Mouse (Mus musculus) intestine, embryonic 16.5 days (tissue): ENCODE measurements around the gene Mllt11. TPM values are rescaled to one million over a fixed set of nuclear protein-coding genes. Genes with fewer than 3 reads are reported as not detected.
A peak's percentile ranks its signal among the peaks of the same experiment; 100 is the strongest.

ENCODE experiments used
- ATAC-seq: fragments of 200-750 bp; cut with Nextera tagmentation; 2 replicates; pipeline ENCODE4 v1.8.0; 2017; ENCODE audit warnings: moderate TSS enrichment, moderate library complexity
- H3K27ac ChIP-seq: fragments of 300-500 bp; sonication (generic); 2 replicates; pipeline ENCODE4 v1.5.1; 2014; ENCODE audit warnings: mild to moderate bottlenecking, low read length
- H3K27me3 ChIP-seq: fragments of 300-500 bp; sonication (generic); replicated peaks from 2 replicates; pipeline ENCODE4 v1.6.1; 2014; ENCODE audit warnings: low read length, control low read depth, mixed read lengths; ENCODE audit not compliant: control insufficient read depth, insufficient read depth
- H3K36me3 ChIP-seq: fragments of 300-500 bp; sonication (generic); 2 replicates; pipeline ENCODE4 v1.6.1; 2014; ENCODE audit warnings: low read length, control low read depth; ENCODE audit not compliant: control insufficient read depth, insufficient read depth
- H3K4me1 ChIP-seq: fragments of 300-500 bp; sonication (generic); 2 replicates; pipeline ENCODE4 v1.6.1; 2014; ENCODE audit warnings: low read length, control low read depth, mixed read lengths; ENCODE audit not compliant: control insufficient read depth, insufficient read depth
- H3K4me2 ChIP-seq: fragments of 300-500 bp; sonication (generic); 2 replicates; pipeline ENCODE4 v1.6.1; 2014; ENCODE audit warnings: low read depth, low read length, control low read depth
- H3K4me3 ChIP-seq: fragments of 300-500 bp; sonication (generic); 2 replicates; pipeline ENCODE4 v1.5.1; 2014; ENCODE audit warnings: mild to moderate bottlenecking, low read length
- H3K9ac ChIP-seq: fragments of 300-500 bp; sonication (generic); 2 replicates; pipeline ENCODE4 v1.6.1; 2014; ENCODE audit warnings: low read depth, low read length
- H3K9me3 ChIP-seq: fragments of 300-500 bp; sonication (generic); 2 replicates; pipeline ENCODE4 v1.6.1; 2016; ENCODE audit warnings: low read length, control low read depth; ENCODE audit not compliant: control insufficient read depth
- WGBS: fragments of 180-500 bp; shearing (Covaris S2); extraction: QIAGEN DNeasy Blood & Tissue Kit; methylation state at CpG from one replicate; pipeline ENCODE4 v1.1.7; 2014; 5-methylcytosine and 5-hydroxymethylcytosine counted together
- polyA plus RNA-seq: library from polyadenylated mRNA; unstranded; fragments of >200 nt; fragmentation: Nextera tagmentation; extraction: Ambion mirVana; gene quantifications from 2 replicates; pipeline ENCODE4 v1.2.1, GENCODE M21; 2015

Gene Mllt11
- polyA plus RNA-seq, 1 experiment from 2014 or later: 15.0 TPM

GRCm38 (mm10) chr3:95250361-95250760 is 18.4 kb upstream of the Mllt11 start:
- no peak overlapping the region for H3K27ac ChIP-seq
- ATAC-seq: no peak
- H3K4me1 ChIP-seq: peaks cover 4% of the 10 kb centered on the region; the same call in 1 of the 2 replicates
- H3K36me3 ChIP-seq: no peaks in the 10 kb centered on the region; the same call in 1 of the 2 replicates
- no peaks in the 10 kb centered on the region for H3K27me3 ChIP-seq
- no peak overlapping the region for H3K9ac ChIP-seq
- H3K4me2 ChIP-seq: no peak overlapping the region
- WGBS: 80% methylated on average over 5 of the region's 5 CpGs
- no peaks in the 10 kb centered on the region for H3K9me3 ChIP-seq
- no peak overlapping the region for H3K4me3 ChIP-seq

- H3K4me2 ChIP-seq: no peak overlapping the region
- WGBS: 63% methylated on average over 1 of the region's 1 CpGs
- H3K9ac ChIP-seq: no peak overlapping the region
- no peaks in the 10 kb centered on the region for H3K36me3 ChIP-seq
- H3K9me3 ChIP-seq: no peaks in the 10 kb centered on the region
- H3K4me1 ChIP-seq: peaks cover 4% of the 10 kb centered on the region; the same call in 1 of the 2 replicates
- no peak overlapping the region for H3K4me3 ChIP-seq
- no peak overlapping the region for H3K27ac ChIP-seq
- H3K27me3 ChIP-seq: no peaks in the 10 kb centered on the region
- no peak for ATAC-seq
Measured at GRCm38 (mm10) chr3:95247660-95248336, 15.8 kb upstream of the Mllt11 start.

GRCm38 (mm10) chr3:95246465-95247231 is 14.7 kb upstream of the Mllt11 start:
- H3K27ac ChIP-seq: no peak overlapping the region
- H3K36me3 ChIP-seq: no peaks in the 10 kb centered on the region
- H3K9ac ChIP-seq: no peak overlapping the region
- 81% methylated on average over 5 of the region's 5 CpGs for WGBS
- H3K4me1 ChIP-seq: peaks cover 4% of the 10 kb centered on the region; the same call in 1 of the 2 replicates
- H3K4me3 ChIP-seq: no peak overlapping the region
- no peak overlapping the region for H3K4me2 ChIP-seq
- H3K27me3 ChIP-seq: no peaks in the 10 kb centered on the region
- no peak for ATAC-seq
- no peaks in the 10 kb centered on the region for H3K9me3 ChIP-seq

GRCm38 (mm10) chr3:95243086-95243485 is 11.1 kb upstream of the Mllt11 start:
- peaks cover 4% of the 10 kb centered on the region; the same call in 1 of the 2 replicates for H3K36me3 ChIP-seq
- no peak for ATAC-seq
- no peaks in the 10 kb centered on the region for H3K4me1 ChIP-seq
- WGBS: 74% methylated on average over 2 of the region's 2 CpGs
- no peak overlapping the region for H3K27ac ChIP-seq
- no peak overlapping the region for H3K4me2 ChIP-seq
- H3K27me3 ChIP-seq: no peaks in the 10 kb centered on the region
- no peak overlapping the region for H3K4me3 ChIP-seq
- no peak overlapping the region for H3K9ac ChIP-seq
- no peaks in the 10 kb centered on the region for H3K9me3 ChIP-seq

GRCm38 (mm10) chr3:95241498-95241897 is 9.5 kb upstream of the Mllt11 start, which contains the start of gene Gm128:
Gm128 (minus strand) TSS chr3:95241598.
- 79% methylated on average over 7 of the region's 7 CpGs for WGBS
- H3K9ac ChIP-seq: peak within 1 kb of the TSS; percentile 24; the same call in 1 of the 2 replicates
- H3K4me2 ChIP-seq: peak within 1 kb of the TSS; percentile 19; the same call in 1 of the 2 replicates
- ATAC-seq: no peak
- H3K4me3 ChIP-seq: no peak within 1 kb of the TSS
- peaks cover 5% of the 10 kb centered on the region; the same call in 1 of the 2 replicates for H3K36me3 ChIP-seq
- H3K27me3 ChIP-seq: no peaks in the 10 kb centered on the region
- H3K4me1 ChIP-seq: no peaks in the 10 kb centered on the region
- no peak within 1 kb of the TSS for H3K27ac ChIP-seq
- no peaks in the 10 kb centered on the region for H3K9me3 ChIP-seq

- H3K4me2 ChIP-seq: peak overlapping the region; percentile 19; the same call in 1 of the 2 replicates
- no peak overlapping the region for H3K4me3 ChIP-seq
- 39% methylated on average over 16 of the region's 17 CpGs for WGBS
- peaks cover 5% of the 10 kb centered on the region; the same call in 1 of the 2 replicates for H3K36me3 ChIP-seq
- H3K4me1 ChIP-seq: no peaks in the 10 kb centered on the region
- no peaks in the 10 kb centered on the region for H3K9me3 ChIP-seq
- no peaks in the 10 kb centered on the region for H3K27me3 ChIP-seq
- 0 out of 2 replicates have a peak, but pooled peaks have one; percentile 32 for ATAC-seq
- peak overlapping the region; percentile 24; the same call in 1 of the 2 replicates for H3K9ac ChIP-seq
- no peak overlapping the region for H3K27ac ChIP-seq
Measured at GRCm38 (mm10) chr3:95240900-95241299, 8.9 kb upstream of the Mllt11 start.

GRCm38 (mm10) chr3:95239971-95240370 is 8.0 kb upstream of the Mllt11 start:
- H3K4me2 ChIP-seq: no peak overlapping the region
- H3K36me3 ChIP-seq: peaks cover 10% of the 10 kb centered on the region; the same call in 1 of the 2 replicates
- H3K9ac ChIP-seq: no peak overlapping the region
- no peak overlapping the region for H3K27ac ChIP-seq
- no peaks in the 10 kb centered on the region for H3K27me3 ChIP-seq
- WGBS: 87% methylated on average over 12 of the region's 12 CpGs
- H3K9me3 ChIP-seq: no peaks in the 10 kb centered on the region
- no peaks in the 10 kb centered on the region for H3K4me1 ChIP-seq
- H3K4me3 ChIP-seq: no peak overlapping the region
- ATAC-seq: no peak

- no peaks in the 10 kb centered on the region for H3K27me3 ChIP-seq
- no peak overlapping the region for H3K9ac ChIP-seq
- H3K4me2 ChIP-seq: no peak overlapping the region
- no peaks in the 10 kb centered on the region for H3K9me3 ChIP-seq
- ATAC-seq: 0 out of 2 replicates have a peak, but pooled peaks have one; percentile 29
- WGBS: 89% methylated on average over 6 of the region's 6 CpGs
- H3K36me3 ChIP-seq: peaks cover 18% of the 10 kb centered on the region
- no peaks in the 10 kb centered on the region for H3K4me1 ChIP-seq
- no peak overlapping the region for H3K27ac ChIP-seq
- H3K4me3 ChIP-seq: no peak overlapping the region
Measured at GRCm38 (mm10) chr3:95239022-95239421, 7.1 kb upstream of the Mllt11 start.

GRCm38 (mm10) chr3:95237541-95238099 is 5.6 kb upstream of the Mllt11 start:
- no peak overlapping the region for H3K27ac ChIP-seq
- WGBS: 82% methylated on average over 8 of the region's 8 CpGs

More at GRCm38 (mm10) chr3:95237541-95238099, 5.6 kb upstream of the Mllt11 start:
- H3K9ac ChIP-seq: no peak overlapping the region
- no peaks in the 10 kb centered on the region for H3K4me1 ChIP-seq
- no peak for ATAC-seq
- H3K9me3 ChIP-seq: no peaks in the 10 kb centered on the region
- peaks cover 23% of the 10 kb centered on the region for H3K36me3 ChIP-seq
- H3K4me3 ChIP-seq: no peak overlapping the region
- no peaks in the 10 kb centered on the region for H3K27me3 ChIP-seq
- no peak overlapping the region for H3K4me2 ChIP-seq
